Mouse (Mus musculus): ENCODE results near the gene Scn9a.

- TF ChIP-seq POLR2A (IDR thresholded peaks at IDR 0.05; ENCODE audit: insufficient read length, low read depth) = no peak
- no peak for TF ChIP-seq USF1 (IDR thresholded peaks at IDR 0.05; ENCODE audit: low read depth)
- no peak for TF ChIP-seq MYOG (IDR thresholded peaks at IDR 0.05; ENCODE audit: control insufficient read depth in 1 of 3, insufficient read depth in 1 of 3, insufficient read length in 2 of 3, low read depth in 2 of 3)
- TF ChIP-seq TCF3 (IDR thresholded peaks at IDR 0.05; ENCODE audit: insufficient read length, low read depth) = no peak
- no peak for TF ChIP-seq MYOD1 (IDR thresholded peaks at IDR 0.05; ENCODE audit: control insufficient read depth in 1 of 3, insufficient read length in 2 of 3, low read depth in 2 of 3)
- TF ChIP-seq CEBPB (IDR thresholded peaks at IDR 0.05; ENCODE audit: insufficient read depth, poor library complexity, severe bottlenecking) = no peak
- no peak for TF ChIP-seq POLR2AphosphoS2 (IDR thresholded peaks at IDR 0.05; ENCODE audit: insufficient read length, low read depth)
- TF ChIP-seq E2F4 (IDR thresholded peaks at IDR 0.05; ENCODE audit: insufficient read depth) = no peak
- TF ChIP-seq TCF12 (IDR thresholded peaks at IDR 0.05; ENCODE audit: insufficient read depth, poor library complexity, severe bottlenecking) = no peak
- no peak for TF ChIP-seq REST (IDR thresholded peaks at IDR 0.05; ENCODE audit: insufficient read depth, insufficient read length)
- TF ChIP-seq MAX (IDR thresholded peaks at IDR 0.05; ENCODE audit: low read depth) = no peak
Measured at GRCm38 (mm10) chr2:66502158-66502557, 132.6 kb downstream of the Scn9a start.

Measured in myocyte (in vitro differentiated cells).